10 mouse cellular contexts compared by ENCODE assay signal in genomic region chr17:5606151-5606591, GRCm38 (mm10).
A peak's percentile ranks its signal among the peaks of the same experiment; 100 is the strongest.
DNase-seq lines count a peak whose midpoint lies in the region; ATAC-seq lines count a peak whose summit lies in the region.
"Had no signal": no experiment of that assay in that cellular context is flagged by ENCODE, and none has a peak within 500 bp of the region (broad histone marks: within the 10 kb centered on the region; RNA-seq: fewer than 3 reads in every experiment).

No protein-coding gene starts in this region.

- no peak overlapping the region for H3K4me3 ChIP-seq in kidney, embryonic 14.5 days (ENCODE audit: low read length)
- H3K4me3 ChIP-seq in kidney, embryonic 15.5 days (replicated peaks) = no peak overlapping the region
- no peak overlapping the region for H3K4me3 ChIP-seq in midbrain, embryonic 14.5 days (replicated peaks; ENCODE audit: low read depth, low read length)
- H3K4me3 ChIP-seq in midbrain, embryonic 11.5 days (ENCODE audit: low read depth, low read length) = no peak overlapping the region
- H3K4me3 ChIP-seq in hindbrain, embryonic 16.5 days (ENCODE audit: low read length) = no peak overlapping the region
- H3K4me3 ChIP-seq in heart, embryonic 11.5 days (ENCODE audit: low read depth, low read length) = no peak overlapping the region
- H3K4me3 ChIP-seq: embryonic facial prominence, embryonic 12.5 days had no signal

- no peaks in the 10 kb centered on the region for H3K36me3 ChIP-seq in kidney, embryonic 14.5 days (ENCODE audit: control insufficient read depth, insufficient read depth, low read length)
- no peaks in the 10 kb centered on the region for H3K36me3 ChIP-seq in kidney, embryonic 15.5 days
- no peaks in the 10 kb centered on the region for H3K36me3 ChIP-seq in midbrain, embryonic 14.5 days (ENCODE audit: control insufficient read depth, insufficient read depth, low read length)
- no peaks in the 10 kb centered on the region for H3K36me3 ChIP-seq in midbrain, embryonic 11.5 days (ENCODE audit: control insufficient read depth, insufficient read depth, low read length)
- H3K36me3 ChIP-seq in hindbrain, embryonic 16.5 days (ENCODE audit: control insufficient read depth, insufficient read depth, low read length) = no peaks in the 10 kb centered on the region
- H3K36me3 ChIP-seq in heart, embryonic 11.5 days (ENCODE audit: control insufficient read depth, insufficient read depth, low read length) = no peaks in the 10 kb centered on the region
- H3K36me3 ChIP-seq: embryonic facial prominence, embryonic 12.5 days had no signal

- H3K27me3 ChIP-seq in kidney, embryonic 14.5 days (ENCODE audit: control insufficient read depth, insufficient read depth, low read length) = no peaks in the 10 kb centered on the region
- H3K27me3 ChIP-seq in kidney, embryonic 15.5 days = no peaks in the 10 kb centered on the region
- H3K27me3 ChIP-seq in midbrain, embryonic 14.5 days (ENCODE audit: control insufficient read depth, insufficient read depth, low read length) = no peaks in the 10 kb centered on the region
- H3K27me3 ChIP-seq in midbrain, embryonic 11.5 days (ENCODE audit: control insufficient read depth, insufficient read depth, low read length) = no peaks in the 10 kb centered on the region
- H3K27me3 ChIP-seq in hindbrain, embryonic 16.5 days (replicated peaks; ENCODE audit: control insufficient read depth, insufficient read depth, low read length) = no peaks in the 10 kb centered on the region
- H3K27me3 ChIP-seq in heart, embryonic 11.5 days (ENCODE audit: control insufficient read depth, insufficient read depth, low read length) = no peaks in the 10 kb centered on the region
- H3K27me3 ChIP-seq: CH12.LX; embryonic facial prominence, embryonic 12.5 days had no signal

- no peaks in the 10 kb centered on the region for H3K4me1 ChIP-seq in kidney, embryonic 14.5 days (ENCODE audit: control insufficient read depth, insufficient read depth, low read length)
- H3K4me1 ChIP-seq in kidney, embryonic 15.5 days = peaks cover 4% of the 10 kb centered on the region; the same call in 1 of the 2 replicates
- no peaks in the 10 kb centered on the region for H3K4me1 ChIP-seq in midbrain, embryonic 14.5 days (ENCODE audit: control insufficient read depth, insufficient read depth, low read length)
- no peaks in the 10 kb centered on the region for H3K4me1 ChIP-seq in midbrain, embryonic 11.5 days (ENCODE audit: control insufficient read depth, insufficient read depth, low read length)
- H3K4me1 ChIP-seq in hindbrain, embryonic 16.5 days (ENCODE audit: control insufficient read depth, insufficient read depth, low read depth, low read length) = peaks cover 2% of the 10 kb centered on the region; the same call in 1 of the 2 replicates
- H3K4me1 ChIP-seq in heart, embryonic 11.5 days (ENCODE audit: control insufficient read depth, insufficient read depth, low read length) = no peaks in the 10 kb centered on the region
- H3K4me1 ChIP-seq: embryonic facial prominence, embryonic 12.5 days had no signal

- 0 out of 2 replicates have a peak overlapping the region, but pooled peaks have one; percentile 17 for H3K27ac ChIP-seq in kidney, embryonic 14.5 days (ENCODE audit: low read depth, low read length)
- H3K27ac ChIP-seq in kidney, embryonic 15.5 days = no peak overlapping the region
- 0 out of 2 replicates have a peak overlapping the region, but pooled peaks have one; percentile 10 for H3K27ac ChIP-seq in midbrain, embryonic 14.5 days (replicated peaks; ENCODE audit: low read depth, low read length)
- no peak overlapping the region for H3K27ac ChIP-seq in midbrain, embryonic 11.5 days (ENCODE audit: low read depth, low read length)
- peak overlapping the region; percentile 62 for H3K27ac ChIP-seq in hindbrain, embryonic 16.5 days (ENCODE audit: low read depth, low read length)
- no peak overlapping the region for H3K27ac ChIP-seq in heart, embryonic 11.5 days (ENCODE audit: low read depth, low read length)
- H3K27ac ChIP-seq: embryonic facial prominence, embryonic 12.5 days had no signal

- H3K9ac ChIP-seq in kidney, embryonic 14.5 days (ENCODE audit: low read depth, low read length) = no peak overlapping the region
- H3K9ac ChIP-seq in kidney, embryonic 15.5 days = no peak overlapping the region
- H3K9ac ChIP-seq in midbrain, embryonic 14.5 days (replicated peaks; ENCODE audit: low read length) = no peak overlapping the region
- H3K9ac ChIP-seq in midbrain, embryonic 11.5 days (ENCODE audit: low read length) = no peak overlapping the region
- H3K9ac ChIP-seq in hindbrain, embryonic 16.5 days (ENCODE audit: low read depth, low read length) = no peak overlapping the region
- no peak overlapping the region for H3K9ac ChIP-seq in heart, embryonic 11.5 days (ENCODE audit: low read depth, low read length)
- H3K9ac ChIP-seq: embryonic facial prominence, embryonic 12.5 days had no signal

- WGBS in kidney, embryonic 14.5 days = 70% methylated on average over 8 of the region's 8 CpGs
- WGBS in kidney, embryonic 15.5 days = 73% methylated on average over 8 of the region's 8 CpGs
- WGBS in midbrain, embryonic 14.5 days = 60% methylated on average over 8 of the region's 8 CpGs
- WGBS in midbrain, embryonic 11.5 days = 76% methylated on average over 8 of the region's 8 CpGs
- WGBS in hindbrain, embryonic 16.5 days = 53% methylated on average over 8 of the region's 8 CpGs
- 76% methylated on average over 8 of the region's 8 CpGs for WGBS in heart, embryonic 11.5 days (ENCODE audit: insufficient replicate concordance)

- DNase-seq in midbrain, embryonic 14.5 days = peak; percentile 13
- DNase-seq in midbrain, embryonic 11.5 days (ENCODE audit: low spot score, missing footprints) = no peak
- DNase-seq in telencephalon, adult 2 months (ENCODE audit: low read depth, low spot score) = peak; percentile 72
- DNase-seq in embryo, embryonic 10 days (ENCODE audit: low spot score) = no peak

- no peaks in the 10 kb centered on the region for H3K9me3 ChIP-seq in kidney, embryonic 14.5 days (ENCODE audit: control insufficient read depth, low read length)
- H3K9me3 ChIP-seq in kidney, embryonic 15.5 days (replicated peaks) = no peaks in the 10 kb centered on the region
- H3K9me3 ChIP-seq in midbrain, embryonic 14.5 days (ENCODE audit: control insufficient read depth, low read length) = no peaks in the 10 kb centered on the region
- no peaks in the 10 kb centered on the region for H3K9me3 ChIP-seq in midbrain, embryonic 11.5 days (ENCODE audit: control insufficient read depth, low read length)
- H3K9me3 ChIP-seq in hindbrain, embryonic 16.5 days (ENCODE audit: control insufficient read depth, low read length) = no peaks in the 10 kb centered on the region
- H3K9me3 ChIP-seq in heart, embryonic 11.5 days (replicated peaks; ENCODE audit: control insufficient read depth, low read length) = no peaks in the 10 kb centered on the region
- H3K9me3 ChIP-seq: embryonic facial prominence, embryonic 12.5 days had no signal

- no peak for ATAC-seq in kidney, embryonic 14.5 days (ENCODE audit: low FRiP score, low TSS enrichment)
- no peak for ATAC-seq in kidney, embryonic 15.5 days (replicated peaks; ENCODE audit: low FRiP score)
- no peak for ATAC-seq in midbrain, embryonic 14.5 days (ENCODE audit: low FRiP score, low TSS enrichment)
- ATAC-seq in midbrain, embryonic 11.5 days (ENCODE audit: low FRiP score) = no peak
- peak; percentile 52 for ATAC-seq in hindbrain, embryonic 16.5 days
- ATAC-seq in heart, embryonic 11.5 days (replicated peaks; ENCODE audit: insufficient number of reproducible peaks, low FRiP score, low TSS enrichment) = no peak

- no peak overlapping the region for H3K4me2 ChIP-seq in kidney, embryonic 14.5 days (replicated peaks; ENCODE audit: low read depth, low read length)
- H3K4me2 ChIP-seq in kidney, embryonic 15.5 days = no peak overlapping the region
- H3K4me2 ChIP-seq in midbrain, embryonic 14.5 days (ENCODE audit: low read length) = no peak overlapping the region
- no peak overlapping the region for H3K4me2 ChIP-seq in midbrain, embryonic 11.5 days
- H3K4me2 ChIP-seq in hindbrain, embryonic 16.5 days (ENCODE audit: low read length) = no peak overlapping the region
- H3K4me2 ChIP-seq in heart, embryonic 11.5 days = no peak overlapping the region
- H3K4me2 ChIP-seq: embryonic facial prominence, embryonic 12.5 days had no signal

Comparison
In these comparisons a context has a peak if more than half of its experiments do, and no peak if none do; other contexts are left out.
1. H3K27ac ChIP-seq: peak in kidney, embryonic 14.5 days (single experiment), midbrain, embryonic 14.5 days (single experiment) and hindbrain, embryonic 16.5 days (single experiment); none in kidney, embryonic 15.5 days (single experiment), midbrain, embryonic 11.5 days (single experiment) and heart, embryonic 11.5 days (single experiment).
2. DNase-seq: peak in midbrain, embryonic 14.5 days (single experiment) and telencephalon, adult 2 months (single experiment); none in midbrain, embryonic 11.5 days (single experiment) and embryo, embryonic 10 days (single experiment).